Mouse (Mus musculus) fibroblast of lung, adult 2 months (primary cell): ENCODE results near the gene Raet1e.
"Not testable (repeated sequence)": the region's sequence is repeated elsewhere in the genome, so short reads cannot be mapped to it uniquely, and the experiment has no call there.

Source experiments
- DNase-seq: peaks from one replicate; pipeline ENCODE4 v3.0.0-alpha.2; 2011; ENCODE audit warnings: low read depth

Gene Raet1e

DNA sequence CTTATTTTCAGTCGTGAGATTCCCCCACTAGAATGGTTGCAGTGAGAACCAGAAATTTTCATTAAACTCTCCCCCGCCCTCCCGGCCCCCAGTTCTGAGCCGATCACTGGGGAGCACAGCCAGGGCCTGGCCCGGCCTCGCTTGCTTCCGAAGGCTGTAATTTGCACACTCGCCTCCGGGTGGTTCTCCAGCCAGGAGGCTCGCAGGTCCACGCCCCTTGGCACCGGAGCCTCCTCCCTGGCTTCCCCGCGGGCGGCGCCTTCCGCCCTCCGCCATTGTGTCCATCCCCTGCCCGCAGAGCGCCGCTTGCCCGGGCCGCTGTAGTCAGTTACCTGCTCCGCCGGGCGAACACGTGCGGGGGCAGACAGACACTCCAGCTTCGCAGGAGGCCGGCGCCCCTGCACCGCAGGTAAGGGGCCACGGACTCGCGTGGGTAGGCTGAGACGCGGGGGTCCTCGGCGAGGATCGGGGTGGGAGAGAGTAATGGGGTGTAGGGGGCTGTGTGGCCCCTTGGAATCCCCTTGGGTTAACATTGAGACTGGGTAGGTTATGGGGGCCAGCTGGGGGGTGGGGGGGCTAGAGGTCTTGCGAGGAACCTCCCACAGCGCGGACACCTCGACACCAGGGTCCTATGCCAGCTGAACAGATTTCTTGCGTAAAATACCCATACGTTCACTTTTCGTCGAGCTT is at the start of gene Raet1e, which contains the start of gene H60b:
Gene Raet1e, plus strand, starts transcription at position 260 of the 690 bp plus-strand sequence.
Gene H60b, plus strand, starts transcription at position 277 of the 690 bp plus-strand sequence.
- not testable (repeated sequence) for DNase-seq

DNA sequence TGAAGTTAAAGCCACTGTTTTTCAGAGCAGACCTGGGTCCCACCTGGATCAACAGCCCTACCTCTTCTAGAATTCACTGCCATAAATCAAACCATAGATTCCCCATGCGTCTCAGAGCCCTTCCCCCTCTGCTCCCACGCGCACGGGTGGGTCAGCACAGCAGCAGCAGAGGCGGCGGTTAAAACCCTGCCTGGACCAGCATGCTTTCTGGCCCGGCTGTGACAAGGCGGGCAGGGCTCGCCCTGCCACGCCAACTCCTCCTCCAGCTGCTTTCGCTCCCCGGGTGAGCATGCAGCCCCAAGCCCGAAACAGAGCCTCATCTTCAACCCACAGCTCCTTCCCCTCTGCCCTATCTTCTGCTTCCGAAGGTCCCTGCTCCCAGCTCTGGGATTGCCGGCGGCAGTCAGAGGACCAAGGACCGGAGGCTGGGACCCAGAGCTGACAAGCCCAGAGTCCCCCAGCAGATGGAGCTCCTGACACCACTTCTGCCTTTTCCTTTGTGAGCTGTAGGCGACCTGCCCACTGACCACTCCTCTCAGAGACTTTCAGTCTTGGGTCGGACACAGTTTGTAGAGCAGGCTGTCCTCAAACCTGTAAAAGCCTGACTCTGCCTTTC is 17.6 kb upstream of the Raet1e start:
- peak; percentile 32 for DNase-seq

DNA sequence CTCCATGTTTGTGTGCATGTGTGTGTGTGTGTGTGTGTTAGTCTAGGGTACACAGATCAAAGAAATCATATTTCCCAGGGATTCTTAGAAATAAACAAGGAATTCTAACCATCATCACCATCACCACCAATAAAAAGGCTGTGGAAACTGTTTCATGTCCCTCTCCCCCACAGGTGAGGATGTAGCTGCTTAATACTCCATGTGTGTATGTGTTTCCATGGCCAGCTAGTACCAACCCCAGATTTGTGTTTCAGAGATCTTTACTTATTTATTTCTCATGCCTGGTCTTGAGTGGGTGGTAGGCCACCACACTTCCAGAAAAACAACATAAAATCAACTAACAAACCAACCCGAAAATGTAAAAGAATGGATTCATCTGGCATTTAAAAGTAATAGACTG is 16.2 kb upstream of the Raet1e start:
- peak; percentile 39 for DNase-seq

DNA sequence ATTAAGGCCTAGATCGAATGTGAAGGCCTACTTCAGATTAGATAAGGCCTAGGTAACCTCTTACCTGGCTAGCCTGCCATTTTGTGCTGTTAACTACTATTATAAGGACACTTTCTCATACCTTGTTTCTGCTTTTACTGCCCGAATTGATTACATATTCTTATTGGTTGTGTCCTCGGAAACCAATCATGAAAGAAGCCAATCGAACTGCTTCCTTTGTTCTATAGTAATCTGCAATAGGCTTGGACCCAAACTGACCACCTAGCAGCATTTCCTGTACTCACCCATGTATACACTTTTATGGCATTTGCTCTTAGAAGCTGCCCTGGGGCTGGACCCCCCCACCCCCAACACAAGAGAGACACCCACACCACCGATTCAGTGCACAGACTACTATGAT is 15.4 kb upstream of the Raet1e start:
- no peak for DNase-seq

DNA sequence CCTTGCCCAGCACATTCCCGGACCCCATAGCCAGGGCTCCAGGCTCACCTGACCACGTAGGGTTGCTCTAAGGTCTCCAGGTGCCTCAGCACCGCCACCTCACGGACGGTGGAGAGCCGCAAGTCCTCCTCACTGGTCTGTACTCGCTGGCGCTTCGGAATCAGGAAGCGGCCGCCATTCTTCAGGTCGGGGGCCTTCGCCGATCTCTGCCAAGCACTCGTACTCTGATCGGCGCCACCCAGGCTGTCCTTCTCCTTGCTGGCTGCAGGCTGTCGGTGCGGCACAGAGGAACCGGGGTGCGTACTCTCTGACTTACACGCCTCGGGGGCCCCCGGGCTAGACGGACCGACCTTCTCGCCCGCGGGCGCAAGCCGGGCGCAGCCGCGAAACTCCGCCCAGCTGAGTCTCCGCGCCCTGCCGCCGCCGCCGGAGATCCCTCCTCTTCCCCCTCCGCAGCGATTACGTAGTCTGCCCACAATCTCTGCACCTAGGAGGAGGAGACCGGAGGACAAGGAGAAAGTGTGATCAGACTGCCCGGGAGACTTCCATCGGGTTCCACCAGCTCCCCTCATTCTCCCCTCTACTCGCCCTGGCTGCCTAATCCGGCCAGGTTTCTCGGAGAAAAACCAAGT is 9.8 kb upstream of the Raet1e start:
- DNase-seq = no peak

DNA sequence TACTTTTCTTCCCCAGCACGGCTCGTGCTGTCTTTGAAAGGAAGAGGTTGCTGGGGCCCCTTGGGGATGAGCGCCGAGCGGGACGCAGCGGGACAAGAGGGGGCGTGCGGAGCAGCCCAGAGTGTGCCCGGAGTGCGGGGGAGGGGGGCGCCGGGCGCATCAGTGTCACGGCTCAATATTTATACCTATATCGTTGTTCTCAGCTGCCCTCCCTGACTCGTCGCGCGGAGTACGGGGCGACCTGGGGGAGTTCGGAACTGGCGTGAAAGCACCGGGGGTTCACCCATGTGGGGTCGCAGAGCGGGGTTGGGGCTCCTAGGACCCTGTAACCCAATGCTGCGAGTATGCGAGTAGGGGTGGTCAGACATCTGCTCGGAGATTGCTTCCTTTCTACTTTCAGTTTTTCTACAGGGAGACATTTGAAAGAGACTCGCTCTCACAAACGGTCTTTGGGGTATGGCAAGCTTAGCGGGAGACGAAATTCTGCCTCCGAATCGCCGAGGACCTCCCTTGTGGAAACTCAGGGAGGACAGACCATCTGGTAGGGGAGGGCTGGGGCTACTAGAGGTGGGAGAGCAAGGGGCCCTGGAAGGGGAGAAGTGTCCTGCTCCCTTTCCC is 9.2 kb upstream of the Raet1e start, which contains the start of gene E030030I06Rik:
Gene E030030I06Rik, minus strand, starts transcription at position 198 of the 618 bp plus-strand sequence.
- DNase-seq = no peak

DNA sequence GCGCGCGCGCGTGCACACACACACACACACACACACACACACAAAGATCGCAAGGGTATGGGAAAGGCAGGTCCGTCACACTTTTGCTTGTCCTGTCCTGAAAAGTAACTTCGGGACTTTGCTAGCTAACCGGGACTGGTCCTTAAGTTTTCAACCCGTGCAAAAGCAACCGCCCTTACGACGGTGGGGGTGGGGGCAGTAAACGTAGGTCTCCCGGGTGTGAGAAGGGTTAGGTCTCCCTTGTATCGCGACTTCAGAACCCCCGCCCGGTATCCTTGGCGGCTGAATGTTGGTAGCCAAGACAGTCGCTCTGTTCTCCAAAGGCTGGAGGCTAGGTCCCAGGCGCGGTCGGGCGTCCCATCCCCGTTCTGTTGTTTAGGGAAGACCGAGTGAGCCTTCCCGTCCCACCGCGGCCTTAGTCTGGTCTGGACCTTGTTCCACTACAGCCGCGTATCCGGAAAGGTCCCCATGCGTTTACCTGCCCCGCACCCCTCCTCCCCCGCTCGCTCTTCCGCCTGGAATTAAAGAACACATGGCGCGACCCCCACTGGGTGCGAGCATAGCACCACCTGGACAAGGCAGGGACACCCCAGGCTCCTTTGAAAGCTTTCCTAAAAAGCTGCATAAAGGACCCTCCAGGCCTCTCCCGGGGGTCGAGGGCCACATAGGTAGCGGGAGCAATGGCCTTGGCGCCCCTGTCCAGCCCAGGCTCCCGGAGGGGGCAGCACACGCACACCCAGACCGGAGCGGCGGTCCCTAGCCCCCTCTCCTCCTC is 8.5 kb upstream of the Raet1e start:
- no peak for DNase-seq

DNA sequence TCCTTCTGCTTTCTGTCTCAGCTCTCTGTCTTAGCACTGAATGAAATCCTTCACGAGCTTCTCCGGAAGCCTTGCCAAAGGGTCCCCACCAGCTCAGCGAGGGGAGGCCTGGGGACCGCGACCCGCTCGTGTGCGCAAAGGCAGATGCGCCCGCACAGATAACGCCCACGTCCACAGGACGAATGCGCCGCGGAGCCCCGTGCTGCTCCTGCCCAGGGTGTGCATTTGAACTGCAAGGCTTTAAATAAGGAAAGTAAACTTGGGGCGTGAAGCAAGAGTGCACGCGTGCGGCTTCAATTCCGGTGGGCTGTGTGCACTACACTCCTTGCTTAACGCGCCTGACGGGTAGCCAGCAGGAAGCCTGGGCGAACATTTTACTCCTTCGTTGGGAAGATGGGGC is 7.8 kb upstream of the Raet1e start:
- no peak for DNase-seq

DNA sequence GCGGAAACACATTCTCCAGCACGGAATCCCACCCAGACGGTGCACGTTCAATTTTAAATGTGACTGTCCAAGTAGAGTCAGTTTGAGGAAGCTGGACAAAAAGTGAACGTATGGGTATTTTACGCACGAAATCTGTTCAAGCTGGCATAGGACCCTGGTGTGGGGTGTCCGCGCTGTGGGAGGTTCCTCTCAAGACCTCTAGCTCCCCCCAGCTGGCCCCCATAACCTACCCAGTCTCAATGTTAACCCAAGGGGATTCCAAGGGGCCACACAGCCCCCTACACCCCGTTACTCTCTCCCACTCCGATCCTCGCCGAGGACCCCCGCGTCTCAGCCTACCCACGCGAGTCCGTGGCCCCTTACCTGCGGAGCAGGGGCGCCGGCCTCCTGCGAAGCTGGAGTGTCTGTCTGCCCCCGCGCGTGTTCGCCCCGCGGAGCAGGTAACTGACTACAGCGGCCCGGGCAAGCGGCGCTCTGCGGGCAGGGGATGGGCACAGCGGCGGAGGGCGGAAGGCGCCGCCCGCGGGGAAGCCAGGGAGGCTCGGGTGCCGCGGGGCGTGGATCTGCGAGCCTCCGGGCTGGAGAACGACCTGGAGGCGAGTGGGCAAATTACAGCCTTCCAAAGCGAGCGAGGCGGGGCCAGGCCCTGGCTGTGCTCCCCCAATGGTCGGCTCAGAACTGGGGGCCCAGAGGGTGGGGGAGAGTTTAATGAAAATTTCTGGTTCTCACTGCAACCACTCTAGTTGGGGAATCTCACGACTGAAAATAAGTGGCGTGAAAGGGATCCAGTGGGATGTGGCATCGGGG is 7.1 kb upstream of the Raet1e start:
- DNase-seq = not testable (repeated sequence)

DNA sequence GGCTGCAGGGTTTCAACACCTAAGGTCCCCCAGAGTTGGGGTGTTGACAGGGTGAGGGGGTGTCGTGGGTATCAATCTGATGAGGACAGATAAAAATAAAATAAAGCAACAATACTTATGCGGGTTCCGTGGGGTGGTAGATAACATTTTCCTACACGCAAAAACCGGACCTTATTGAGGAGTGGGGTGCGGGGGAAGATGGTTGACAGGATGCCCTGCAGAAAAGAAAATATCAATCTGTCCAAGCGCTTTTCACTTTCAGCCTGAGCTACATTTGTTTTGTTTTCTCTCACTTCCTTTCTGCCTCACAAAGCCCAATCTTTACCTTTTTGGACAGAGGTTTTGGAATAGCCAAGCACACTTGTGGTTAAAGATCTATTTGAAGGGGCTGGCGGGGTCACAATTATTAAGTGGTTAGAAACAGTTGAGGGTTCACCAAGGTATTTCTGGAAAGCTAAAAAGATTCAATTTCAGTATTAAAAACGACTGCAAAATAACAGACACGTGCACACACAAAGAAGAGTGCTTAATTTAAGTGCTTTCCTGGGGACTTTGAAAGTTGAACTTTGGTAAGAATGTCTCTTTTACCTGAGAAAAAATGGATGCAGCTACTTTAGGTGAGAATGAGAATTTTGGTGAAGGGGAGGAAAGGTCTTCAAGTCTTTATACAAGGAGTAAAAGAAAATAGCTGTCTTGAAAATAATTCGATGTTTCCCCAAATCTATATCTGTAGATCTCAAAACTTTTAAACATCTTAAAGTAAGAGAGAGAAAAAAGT is 6.3 kb upstream of the Raet1e start:
- not testable (repeated sequence) for DNase-seq

DNA sequence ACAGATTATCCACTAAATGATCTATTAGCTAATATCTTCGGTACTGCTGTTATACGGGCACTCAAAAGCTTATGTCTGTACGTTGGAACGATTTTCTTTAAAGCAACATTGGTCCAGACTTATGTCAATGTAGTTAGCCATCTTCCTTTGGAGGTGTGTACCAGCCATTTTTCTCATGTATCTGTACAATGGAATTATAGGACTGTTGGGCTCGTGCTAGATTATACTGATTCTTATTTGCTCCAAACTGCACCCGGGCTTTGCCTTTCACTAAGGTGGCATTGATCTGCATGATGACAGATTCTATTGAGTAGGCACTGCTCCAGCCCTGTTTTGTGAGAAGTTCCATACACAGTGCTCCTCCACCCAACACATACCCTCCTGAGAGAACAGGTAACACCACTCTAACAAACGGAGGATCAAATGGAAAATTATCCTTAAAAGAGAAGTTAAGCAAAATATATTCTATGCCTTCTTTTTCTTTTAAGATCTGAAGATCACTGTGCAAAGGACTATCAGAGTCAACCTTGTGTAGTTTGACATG is 5.2 kb upstream of the Raet1e start:
- DNase-seq = not testable (repeated sequence)

DNA sequence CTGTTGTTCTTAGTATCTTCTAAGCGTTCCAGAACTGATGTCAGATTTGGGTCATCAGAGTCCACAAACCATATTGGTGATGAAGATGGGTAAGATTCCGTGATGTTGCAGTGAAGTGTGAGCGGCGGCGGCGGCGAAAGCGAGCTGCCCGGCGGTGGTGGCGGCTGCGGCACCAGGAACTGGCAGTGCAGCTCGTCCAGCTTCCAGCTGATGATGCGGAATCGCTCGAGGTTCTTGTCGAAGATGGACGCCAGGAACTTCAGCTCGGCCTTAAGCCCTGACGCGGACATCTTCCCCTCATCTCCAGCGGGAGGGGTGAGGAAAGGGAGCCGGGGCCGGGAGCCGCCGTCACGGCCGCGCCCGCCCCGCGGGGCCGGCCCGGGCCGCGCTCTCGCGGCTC is 4.2 kb upstream of the Raet1e start:
- DNase-seq = not testable (repeated sequence)

DNA sequence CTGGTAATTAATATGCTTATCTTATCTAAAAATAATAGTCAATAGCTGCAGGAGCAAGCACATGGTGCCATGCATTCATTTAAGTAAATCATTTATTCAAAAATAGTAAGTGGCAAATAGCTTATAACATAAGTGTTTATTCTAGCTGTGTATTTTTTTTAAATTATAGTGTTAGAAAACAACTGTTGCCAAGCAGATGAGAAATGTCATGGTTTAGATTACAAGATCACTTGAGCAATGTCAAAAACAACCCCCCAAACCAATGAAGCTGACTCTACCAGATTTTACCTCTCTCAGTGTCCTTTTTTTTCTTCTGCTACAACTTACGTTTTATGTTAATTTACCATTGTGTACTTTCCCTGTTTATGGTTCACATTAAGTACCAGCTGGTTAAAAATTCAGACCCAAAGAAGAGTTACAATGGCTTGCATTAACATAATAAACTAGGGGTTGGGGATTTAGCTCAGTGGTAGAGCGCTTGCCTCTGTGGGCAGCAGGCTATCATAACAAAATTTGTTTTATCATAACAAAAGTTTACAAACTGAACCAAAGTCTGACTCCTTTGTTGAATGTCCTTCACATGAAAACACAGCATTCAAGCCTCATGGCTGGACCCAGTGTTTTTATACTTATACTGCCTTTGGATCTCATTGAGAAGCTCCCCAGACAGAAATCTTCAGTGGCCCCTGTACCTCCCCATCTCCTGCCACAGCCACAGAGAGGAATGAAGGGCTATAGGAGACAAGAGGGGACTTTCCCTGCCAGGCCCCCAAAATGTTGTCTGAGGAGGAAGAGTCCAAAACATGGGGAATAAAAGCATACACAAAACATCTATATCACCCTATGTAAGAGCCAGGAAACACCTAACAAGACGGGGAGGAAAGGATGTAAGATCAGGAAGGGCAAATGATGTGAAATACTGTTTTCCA is 3.2 kb upstream of the Raet1e start:
- DNase-seq = no peak

DNA sequence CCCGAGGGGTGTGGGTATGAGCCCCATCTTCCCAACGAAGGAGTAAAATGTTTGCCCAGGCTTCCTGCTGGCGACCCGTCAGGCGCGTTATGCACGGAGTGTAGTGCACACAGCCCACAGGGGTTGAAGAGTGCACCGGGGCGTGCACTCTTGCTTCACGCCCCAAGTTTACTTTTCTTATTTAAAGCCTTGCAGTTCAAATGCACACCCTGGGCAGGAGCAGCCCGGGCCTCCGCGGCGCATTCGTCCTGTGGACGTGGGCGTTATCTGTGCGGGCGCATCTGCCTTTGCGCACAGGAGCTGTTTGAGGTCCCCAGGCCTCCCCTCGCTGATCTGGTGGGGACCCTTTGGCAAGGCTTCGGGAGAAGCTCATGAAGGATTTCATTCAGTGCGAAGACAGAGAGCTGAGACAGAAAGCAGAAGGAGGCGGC is 777 bp downstream of the Raet1e start:
- no peak for DNase-seq

DNA sequence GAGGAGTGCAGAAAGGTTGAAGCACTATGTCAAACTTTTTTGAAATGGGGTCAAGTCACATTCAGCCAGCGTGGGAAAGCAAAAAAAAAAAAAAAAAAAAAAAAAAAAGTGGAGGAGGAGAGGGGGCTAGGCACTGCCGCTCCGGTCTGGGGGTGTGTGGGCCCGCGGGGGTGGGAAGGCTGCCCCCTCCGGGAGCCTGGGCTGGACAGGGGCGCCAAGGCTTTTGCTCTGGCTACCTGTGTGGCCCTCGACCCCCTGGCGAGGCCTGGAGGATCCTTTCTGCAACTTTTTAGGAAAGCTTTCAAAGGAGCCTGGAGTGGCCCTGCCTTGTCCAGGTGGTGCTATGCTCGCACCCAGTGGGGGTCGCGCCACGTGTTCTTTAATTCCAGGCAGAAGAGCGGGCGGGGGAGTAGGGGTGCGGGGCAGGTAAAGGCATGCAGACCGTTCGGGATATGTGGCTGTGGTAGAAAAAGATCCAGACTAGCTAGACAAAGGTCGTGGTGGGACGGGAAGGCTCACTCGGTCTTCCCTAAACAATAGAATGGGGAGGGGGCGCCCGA is 1.3 kb downstream of the Raet1e start:
- DNase-seq = no peak

DNA sequence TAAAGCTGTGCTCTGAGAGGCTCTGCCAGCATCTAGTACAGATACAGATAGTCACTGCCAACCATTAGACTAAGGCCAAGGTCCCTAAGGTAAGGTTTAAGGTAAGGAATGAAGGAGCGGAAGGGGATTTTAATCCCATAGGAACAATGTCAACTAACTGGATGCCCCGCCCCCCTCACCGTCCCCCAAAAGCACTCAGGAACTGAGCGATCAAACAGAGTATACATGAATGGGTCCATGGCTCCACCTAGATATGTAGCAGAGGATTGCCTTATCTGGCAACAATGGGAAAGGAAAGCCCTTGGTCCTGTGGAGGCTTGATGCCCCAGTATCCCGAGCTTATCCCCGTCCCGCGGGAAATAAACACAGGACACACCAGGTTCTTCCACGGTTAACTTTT is 4.9 kb downstream of the Raet1e start:
- DNase-seq = not testable (repeated sequence)

DNA sequence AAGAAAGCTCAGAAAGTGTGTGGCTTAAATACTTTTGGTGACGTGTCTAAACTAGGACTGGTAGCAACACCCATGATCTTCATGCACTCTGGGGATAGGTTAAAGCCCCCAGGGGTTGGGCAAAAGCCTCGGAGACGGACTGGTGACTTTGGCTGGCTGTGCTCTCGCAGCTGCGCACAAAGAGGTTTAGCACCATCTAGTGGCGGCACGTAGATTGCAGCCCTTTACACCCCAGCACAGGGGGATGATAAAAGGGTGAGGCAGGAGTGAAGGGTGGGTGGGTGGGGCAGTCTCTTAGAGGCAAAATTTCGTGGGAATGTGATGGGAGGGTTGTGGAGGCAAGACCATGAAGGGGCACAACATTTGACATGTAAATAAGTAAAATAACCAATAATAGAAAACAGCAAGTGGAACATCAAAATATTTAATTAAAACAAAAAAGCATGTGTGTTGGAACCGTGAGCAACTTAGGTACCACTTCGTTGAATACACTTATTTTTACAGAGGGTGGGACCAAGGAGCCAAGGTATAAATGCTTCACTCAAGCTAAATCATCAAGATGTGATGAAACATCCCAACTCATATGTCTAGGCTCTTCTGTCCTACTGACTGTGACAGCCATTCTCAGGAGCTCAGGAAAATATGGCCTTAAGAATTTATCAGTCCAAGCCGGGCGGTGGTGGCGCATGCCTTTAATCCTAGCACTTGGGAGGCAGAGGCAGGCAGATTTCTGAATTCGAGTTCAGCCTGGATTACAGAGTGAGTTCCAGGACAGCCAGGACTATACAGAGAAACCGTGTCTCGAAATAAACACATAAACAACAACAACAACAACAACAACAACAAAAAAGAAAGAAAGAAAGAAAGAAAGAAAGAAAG is 5.6 kb downstream of the Raet1e start:
- DNase-seq = not testable (repeated sequence)
